23 mouse cellular contexts compared by ENCODE assay signal in genomic region chr7:110241472-110242289, GRCm38 (mm10). TPM values are rescaled to one million over a fixed set of nuclear protein-coding genes. Genes with fewer than 3 reads are reported as not detected.
DNase-seq lines count a peak whose midpoint lies in the region; ATAC-seq and TF ChIP-seq lines count a peak whose summit lies in the region.
"Had no signal": no experiment of that assay in that cellular context is flagged by ENCODE, and none has a peak within 500 bp of the region (broad histone marks: within the 10 kb centered on the region; RNA-seq: fewer than 3 reads in every experiment).

No protein-coding gene starts in this region.

- TF ChIP-seq EP300 in MEL (IDR thresholded peaks at IDR 0.05; ENCODE audit: low read depth in 1 of 2, low read length in 2 of 2), result peak; percentile 92 to 95

- peak; percentile 86 for DNase-seq in heart, adult 11 months
- DNase-seq in heart, adult 8-10 months (ENCODE audit: low spot score), result no peak
- DNase-seq in MEL (ENCODE audit: low read depth, low spot score), result peak; percentile 93
- peak; percentile 89 for DNase-seq in splenic B cell, adult 2 months (ENCODE audit: low read depth, low spot score)
- DNase-seq in forebrain, embryonic 11.5 days (ENCODE audit: low spot score), result no peak
- no peak for DNase-seq in thymus, postnatal 25 days
- DNase-seq: adrenal gland, postnatal 36 days; cerebellum, adult 18-20 months; cerebellum, postnatal 36 days; gastrocnemius, postnatal 10 days; kidney, adult 9 months; kidney, postnatal 36 days; left cerebral cortex, postnatal 4 days; liver; lung, postnatal 10 days had no signal

- TF ChIP-seq RAD21 in MEL (IDR thresholded peaks at IDR 0.05; ENCODE audit: low read depth, low read length), result no peak

- TF ChIP-seq POLR2A in MEL (IDR thresholded peaks at IDR 0.05; ENCODE audit: control insufficient read depth in 1 of 2, insufficient read depth in 1 of 2, low read depth in 1 of 2, low read length in 2 of 2, poor library complexity in 1 of 2), result peak in 1 of 2 experiments; percentile 51; a peak in 1 of 4 replicates

- peaks cover 10% of the 10 kb centered on the region for H3K79me2 ChIP-seq in MEL (ENCODE audit: control insufficient read depth, insufficient read depth, low read length, poor library complexity)

- ATAC-seq in monocyte, adult 5-6 weeks (replicated peaks; ENCODE audit: insufficient number of reproducible peaks, low FRiP score, low TSS enrichment, poor library complexity, severe bottlenecking), result peak; percentile 60; the same call in 1 of the 2 replicates
- no peak for ATAC-seq in cerebellum, adult (ENCODE audit: insufficient number of reproducible peaks, low FRiP score, low TSS enrichment)
- ATAC-seq in forebrain, embryonic 11.5 days (replicated peaks; ENCODE audit: low FRiP score), result no peak
- ATAC-seq: activated CD4-positive, CD25-positive, alpha-beta regulatory T cell, adult 4 months had no signal

- H3K9ac ChIP-seq in MEL (ENCODE audit: control insufficient read depth, low read depth, low read length, poor library complexity, severe bottlenecking), result peak overlapping the region; percentile 56
- H3K9ac ChIP-seq in forebrain, embryonic 11.5 days (ENCODE audit: low read length), result no peak overlapping the region
- H3K9ac ChIP-seq: forebrain, embryonic 12.5 days; midbrain, embryonic 12.5 days; neural tube, embryonic 13.5 days had no signal

- H3K27ac ChIP-seq in MEL (ENCODE audit: control insufficient read depth, low read depth, low read length), result peak overlapping the region; percentile 94
- no peak overlapping the region for H3K27ac ChIP-seq in forebrain, embryonic 11.5 days (ENCODE audit: low read depth, low read length)
- H3K27ac ChIP-seq: embryonic facial prominence, embryonic 10.5 days; forebrain, embryonic 12.5 days; heart, adult 2 months; midbrain, embryonic 12.5 days; neural tube, embryonic 13.5 days had no signal

- peaks cover 0 to 23% of the 10 kb centered on the region in 2 experiments; a peak in 2 of 4 replicates for H3K36me3 ChIP-seq in MEL (ENCODE audit: control insufficient read depth in 1 of 2, insufficient read depth in 2 of 2, low read length in 2 of 2)
- peaks cover 17% of the 10 kb centered on the region for H3K36me3 ChIP-seq in splenic B cell, adult 2 months (ENCODE audit: control insufficient read depth, insufficient read depth, low read length, poor library complexity, severe bottlenecking)
- no peaks in the 10 kb centered on the region for H3K36me3 ChIP-seq in forebrain, embryonic 11.5 days (ENCODE audit: control insufficient read depth, insufficient read depth, low read length)
- H3K36me3 ChIP-seq: forebrain, embryonic 12.5 days; midbrain, embryonic 12.5 days; neural tube, embryonic 13.5 days had no signal

- peak overlapping the region; percentile 45 to 55 for H3K4me3 ChIP-seq in MEL (ENCODE audit: control insufficient read depth in 1 of 2, insufficient read depth in 1 of 2, low read depth in 2 of 2, low read length in 2 of 2)
- H3K4me3 ChIP-seq in forebrain, embryonic 11.5 days (ENCODE audit: low read depth, low read length), result no peak overlapping the region
- H3K4me3 ChIP-seq: embryonic facial prominence, embryonic 10.5 days; forebrain, embryonic 12.5 days; heart, adult 2 months; midbrain, embryonic 12.5 days; neural tube, embryonic 13.5 days had no signal

- H3K9me3 ChIP-seq in MEL (replicated peaks; ENCODE audit: insufficient read depth, low read length), result no peaks in the 10 kb centered on the region
- no peaks in the 10 kb centered on the region for H3K9me3 ChIP-seq in forebrain, embryonic 11.5 days (ENCODE audit: control insufficient read depth, low read length)
- H3K9me3 ChIP-seq: embryonic facial prominence, embryonic 10.5 days; forebrain, embryonic 12.5 days; midbrain, embryonic 12.5 days; neural tube, embryonic 13.5 days had no signal

- peaks cover 24 to 25% of the 10 kb centered on the region in 2 experiments for H3K4me1 ChIP-seq in MEL (ENCODE audit: control insufficient read depth in 1 of 2, insufficient read depth in 2 of 2, low read length in 2 of 2)
- peaks cover 6% of the 10 kb centered on the region for H3K4me1 ChIP-seq in forebrain, embryonic 11.5 days (replicated peaks; ENCODE audit: control insufficient read depth, insufficient read depth, low read length)

- TF ChIP-seq CTCF in MEL (IDR thresholded peaks at IDR 0.05 in 2 of 3, conservative IDR thresholded peaks at IDR 0.05 in 1 of 3; ENCODE audit: control insufficient read depth in 1 of 3, insufficient read depth in 1 of 3, low read depth in 2 of 3, low read length in 3 of 3, poor library complexity in 1 of 3, severe bottlenecking in 1 of 3), result no peak

- WGBS in forebrain, embryonic 11.5 days, result 83% methylated on average over 9 of the region's 9 CpGs

- no peaks in the 10 kb centered on the region for H3K27me3 ChIP-seq in MEL (ENCODE audit: control insufficient read depth in 1 of 2, insufficient read depth in 2 of 2, low read length in 2 of 2)
- H3K27me3 ChIP-seq in splenic B cell, adult 2 months (ENCODE audit: control insufficient read depth, insufficient read depth, low read length, poor library complexity, severe bottlenecking), result no peaks in the 10 kb centered on the region
- H3K27me3 ChIP-seq in forebrain, embryonic 11.5 days (ENCODE audit: control insufficient read depth, insufficient read depth, low read length), result no peaks in the 10 kb centered on the region
- H3K27me3 ChIP-seq: forebrain, embryonic 12.5 days; midbrain, embryonic 12.5 days; neural tube, embryonic 13.5 days had no signal

- H3K4me2 ChIP-seq in forebrain, embryonic 11.5 days (ENCODE audit: low read depth, low read length, severe bottlenecking), result no peak overlapping the region
- H3K4me2 ChIP-seq: forebrain, embryonic 12.5 days; midbrain, embryonic 12.5 days; neural tube, embryonic 13.5 days had no signal

TF ChIP-seq in MEL, 35 proteins besides CTCF, POLR2A, EP300 and RAD21:
- peak; percentile 74; the same call in 1 of the 2 replicates for TF ChIP-seq BHLHE40 (IDR thresholded peaks at IDR 0.05; ENCODE audit: borderline replicate concordance, low read depth, low read length)
- peak; percentile 83 for TF ChIP-seq TCF12 (IDR thresholded peaks at IDR 0.05; ENCODE audit: low read depth, low read length)
- TF ChIP-seq RCOR1 (IDR thresholded peaks at IDR 0.05; ENCODE audit: low read depth, low read length), result peak; percentile 74; the same call in 1 of the 2 replicates
- TF ChIP-seq KAT2A (conservative IDR thresholded peaks at IDR 0.05; ENCODE audit: low read depth, low read length), result no peak
- TF ChIP-seq ELF1 (IDR thresholded peaks at IDR 0.05; ENCODE audit: low read depth, low read length), result no peak; the same call in 1 of the 2 replicates
- TF ChIP-seq CHD1 (IDR thresholded peaks at IDR 0.05; ENCODE audit: low read depth, low read length), result peak; percentile 10; the same call in 1 of the 2 replicates
- TF ChIP-seq UBTF (IDR thresholded peaks at IDR 0.05; ENCODE audit: borderline replicate concordance, insufficient read depth, low read depth, low read length), result no peak
- TF ChIP-seq ETS1 (IDR thresholded peaks at IDR 0.05; ENCODE audit: low read depth, low read length), result peak; percentile 87; the same call in 1 of the 2 replicates
- TF ChIP-seq SIN3A (IDR thresholded peaks at IDR 0.05; ENCODE audit: low read length), result peak; percentile 83
- TF ChIP-seq MAZ (IDR thresholded peaks at IDR 0.05; ENCODE audit: low read depth, low read length), result no peak
- TF ChIP-seq ZNF384 (IDR thresholded peaks at IDR 0.05; ENCODE audit: low read depth, low read length), result peak; percentile 91
- no peak for TF ChIP-seq USF2 (IDR thresholded peaks at IDR 0.05; ENCODE audit: borderline replicate concordance in 1 of 2, insufficient read depth in 1 of 2, low read depth in 1 of 2, low read length in 2 of 2)
- TF ChIP-seq TAL1 (IDR thresholded peaks at IDR 0.05; ENCODE audit: low read length), result peak; percentile 57
- peak; percentile 70; the same call in 1 of the 2 replicates for TF ChIP-seq MXI1 (IDR thresholded peaks at IDR 0.05; ENCODE audit: low read depth, low read length)
- peak; percentile 88 for TF ChIP-seq GATA1 (IDR thresholded peaks at IDR 0.05; ENCODE audit: low read depth, low read length)
- 0 out of 2 replicates have a peak, but pooled peaks have one; percentile 36 for TF ChIP-seq JUND (IDR thresholded peaks at IDR 0.05; ENCODE audit: low read depth, low read length)
- peak; percentile 57; the same call in 1 of the 2 replicates for TF ChIP-seq MYC (IDR thresholded peaks at IDR 0.05; ENCODE audit: low read depth, low read length)
- TF ChIP-seq E2F4 (IDR thresholded peaks at IDR 0.05; ENCODE audit: borderline replicate concordance, low read depth, low read length), result no peak
- peak; percentile 91 for TF ChIP-seq MYB (IDR thresholded peaks at IDR 0.05; ENCODE audit: low read depth, low read length)
TF ChIP-seq in MEL: peak in this region for 13.

RNA-seq across cellular contexts. Expression of gene Swap70, which starts 20.2 kb away (rescaled TPM):
- total RNA-seq in heart, adult 8-10 months (2022), result 10 to 100 TPM; 11.0 to 13.4 (median 12.0) TPM
- 18.3 and 22.3 TPM in 2 replicates for total RNA-seq in MEL (2012; rRNA removed)
- polyA plus RNA-seq in MEL (2012; ENCODE audit: insufficient read depth in 1 of 2, insufficient read length in 2 of 2, low read depth in 1 of 2, low replicate concordance in 2 of 2, missing spikeins in 1 of 2), result 10 to 100 TPM in 1 of 2 experiments, not detected in 1; 23.3 TPM
- 76.0 to 118 TPM (median 83.2 TPM) in 3 replicates for total RNA-seq in monocyte, adult 5-6 weeks (2017)
- polyA plus RNA-seq in forebrain, embryonic 11.5 days (2014; fragmentation: Nextera tagmentation; extraction: Ambion mirVana), result 22.7 and 26.5 TPM in 2 replicates

Comparison
In these comparisons a context has a peak if more than half of its experiments do, and no peak if none do; other contexts are left out.
1. DNase-seq: peak in heart, adult 11 months (single experiment), MEL (single experiment) and splenic B cell, adult 2 months (single experiment); none in heart, adult 8-10 months (single experiment), forebrain, embryonic 11.5 days (single experiment) and thymus, postnatal 25 days (single experiment).